Mouse (Mus musculus): ENCODE results near the gene Bcl2l11. TPM values are rescaled to one million over a fixed set of nuclear protein-coding genes. Genes with fewer than 3 reads are reported as not detected.

Gene Bcl2l11
- polyA plus RNA-seq, 1 experiment from 2014 or later: 15.7 TPM

GRCm38 (mm10) chr2:128140183-128140582 is 14.3 kb downstream of the Bcl2l11 start:
- 0 out of 2 replicates have a peak, but pooled peaks cover 6% of the 10 kb centered on the region for H3K4me1 ChIP-seq (replicated peaks; ENCODE audit: insufficient read depth, low read length)
- no peak overlapping the region for H3K4me2 ChIP-seq (ENCODE audit: low read length)
- 62% methylated on average over 3 of the region's 3 CpGs for WGBS
- no peak for DNase-seq (ENCODE audit: low spot score)
- TF ChIP-seq CTCF (IDR thresholded peaks at IDR 0.05; ENCODE audit: low read depth): peak; percentile 14; the same call in 1 of the 2 replicates
- H3K27me3 ChIP-seq (ENCODE audit: insufficient read depth, low read length): no peaks in the 10 kb centered on the region
- no peak overlapping the region for H3K9ac ChIP-seq (ENCODE audit: low read depth, low read length)
- no peaks in the 10 kb centered on the region for H3K9me3 ChIP-seq (replicated peaks; ENCODE audit: low read length)
- ATAC-seq (replicated peaks; ENCODE audit: low FRiP score, low read depth): peak; percentile 40; the same call in 1 of the 2 replicates
- H3K4me3 ChIP-seq (replicated peaks; ENCODE audit: low read depth, low read length): no peak overlapping the region
- H3K27ac ChIP-seq: peak overlapping the region; percentile 44; the same call in 1 of the 2 replicates
- H3K36me3 ChIP-seq (ENCODE audit: insufficient read depth, low read length): 0 out of 2 replicates have a peak, but pooled peaks cover 3% of the 10 kb centered on the region

- DNase-seq (ENCODE audit: low spot score): no peak
- ATAC-seq (replicated peaks; ENCODE audit: low FRiP score, low read depth): no peak
- TF ChIP-seq CTCF (IDR thresholded peaks at IDR 0.05; ENCODE audit: low read depth): no peak
- Histone ChIP-seq H3K36me3 (ENCODE audit: insufficient read depth, low read length) (peaks cover 11% of the 10 kb centered on the region; the same call in 1 of the 2 replicates), H3K27me3 (ENCODE audit: insufficient read depth, low read length) (no peaks in the 10 kb centered on the region), H3K4me3 (replicated peaks; ENCODE audit: low read depth, low read length) (no peak overlapping the region), H3K9ac (ENCODE audit: low read depth, low read length) (no peak overlapping the region), H3K27ac (no peak overlapping the region), H3K4me1 (replicated peaks; ENCODE audit: insufficient read depth, low read length) (0 out of 2 replicates have a peak, but pooled peaks cover 6% of the 10 kb centered on the region), H3K9me3 (replicated peaks; ENCODE audit: low read length) (no peaks in the 10 kb centered on the region), H3K4me2 (ENCODE audit: low read length) (no peak overlapping the region)
These were observed 18.2 kb downstream of the Bcl2l11 start for GRCm38 (mm10) chr2:128143992-128144391.

- Histone ChIP-seq H3K4me3 (replicated peaks; ENCODE audit: low read depth, low read length) (no peak overlapping the region), H3K4me2 (ENCODE audit: low read length) (no peak overlapping the region), H3K9me3 (replicated peaks; ENCODE audit: low read length) (no peaks in the 10 kb centered on the region), H3K27ac (no peak overlapping the region), H3K36me3 (ENCODE audit: insufficient read depth, low read length) (peaks cover 17% of the 10 kb centered on the region; the same call in 1 of the 2 replicates), H3K27me3 (ENCODE audit: insufficient read depth, low read length) (no peaks in the 10 kb centered on the region), H3K4me1 (replicated peaks; ENCODE audit: insufficient read depth, low read length) (0 out of 2 replicates have a peak, but pooled peaks cover under 1% of the 10 kb centered on the region), H3K9ac (ENCODE audit: low read depth, low read length) (no peak overlapping the region)
- WGBS: 54% methylated on average over 3 of the region's 3 CpGs
- DNase-seq (ENCODE audit: low spot score) (no peak), ATAC-seq (replicated peaks; ENCODE audit: low FRiP score, low read depth) (no peak)
- TF ChIP-seq CTCF (IDR thresholded peaks at IDR 0.05; ENCODE audit: low read depth): no peak
These were observed 19.6 kb downstream of the Bcl2l11 start for GRCm38 (mm10) chr2:128145433-128145832.

- Histone ChIP-seq H3K9me3 (replicated peaks; ENCODE audit: low read length) (no peaks in the 10 kb centered on the region), H3K9ac (ENCODE audit: low read depth, low read length) (no peak overlapping the region), H3K4me1 (replicated peaks; ENCODE audit: insufficient read depth, low read length) (no peaks in the 10 kb centered on the region), H3K27me3 (ENCODE audit: insufficient read depth, low read length) (no peaks in the 10 kb centered on the region), H3K36me3 (ENCODE audit: insufficient read depth, low read length) (peaks cover 21% of the 10 kb centered on the region; the same call in 1 of the 2 replicates), H3K4me2 (ENCODE audit: low read length) (no peak overlapping the region), H3K27ac (no peak overlapping the region), H3K4me3 (replicated peaks; ENCODE audit: low read depth, low read length) (no peak overlapping the region)
- DNase-seq (ENCODE audit: low spot score): no peak
- no peak for TF ChIP-seq CTCF (IDR thresholded peaks at IDR 0.05; ENCODE audit: low read depth)
- WGBS: 68% methylated on average over 5 of the region's 5 CpGs
- ATAC-seq (replicated peaks; ENCODE audit: low FRiP score, low read depth): no peak
These were observed 23.8 kb downstream of the Bcl2l11 start for GRCm38 (mm10) chr2:128149596-128149995.

GRCm38 (mm10) chr2:128152211-128152610 is 26.4 kb downstream of the Bcl2l11 start:
- Histone ChIP-seq H3K4me3 (replicated peaks; ENCODE audit: low read depth, low read length) (no peak overlapping the region), H3K27ac (no peak overlapping the region), H3K4me2 (ENCODE audit: low read length) (no peak overlapping the region), H3K9me3 (replicated peaks; ENCODE audit: low read length) (no peaks in the 10 kb centered on the region), H3K27me3 (ENCODE audit: insufficient read depth, low read length) (no peaks in the 10 kb centered on the region), H3K9ac (ENCODE audit: low read depth, low read length) (no peak overlapping the region), H3K36me3 (ENCODE audit: insufficient read depth, low read length) (peaks cover 21% of the 10 kb centered on the region; the same call in 1 of the 2 replicates), H3K4me1 (replicated peaks; ENCODE audit: insufficient read depth, low read length) (peaks cover 7% of the 10 kb centered on the region; the same call in 1 of the 2 replicates)
- no peak for ATAC-seq (replicated peaks; ENCODE audit: low FRiP score, low read depth)
- no peak for DNase-seq (ENCODE audit: low spot score)
- TF ChIP-seq CTCF (IDR thresholded peaks at IDR 0.05; ENCODE audit: low read depth): no peak
- WGBS: 88% methylated on average over 9 of the region's 9 CpGs

- Histone ChIP-seq H3K4me3 (replicated peaks; ENCODE audit: low read depth, low read length) (no peak overlapping the region), H3K27ac (no peak overlapping the region), H3K9ac (ENCODE audit: low read depth, low read length) (no peak overlapping the region), H3K4me2 (ENCODE audit: low read length) (no peak overlapping the region), H3K36me3 (ENCODE audit: insufficient read depth, low read length) (peaks cover 21% of the 10 kb centered on the region; the same call in 1 of the 2 replicates), H3K9me3 (replicated peaks; ENCODE audit: low read length) (no peaks in the 10 kb centered on the region), H3K27me3 (ENCODE audit: insufficient read depth, low read length) (no peaks in the 10 kb centered on the region), H3K4me1 (replicated peaks; ENCODE audit: insufficient read depth, low read length) (peaks cover 11% of the 10 kb centered on the region; the same call in 1 of the 2 replicates)
- no peak for TF ChIP-seq CTCF (IDR thresholded peaks at IDR 0.05; ENCODE audit: low read depth)
- DNase-seq (ENCODE audit: low spot score) (no peak), ATAC-seq (replicated peaks; ENCODE audit: low FRiP score, low read depth) (no peak)
- WGBS: 75% methylated on average over 16 of the region's 16 CpGs
These were observed 27.2 kb downstream of the Bcl2l11 start for GRCm38 (mm10) chr2:128152845-128153550.

All from kidney, postnatal 0 days (tissue).